Mouse (Mus musculus) Muller cell, postnatal 12 days (primary cell): ENCODE data around the gene Clic4.

Experiments
- DNase-seq: peaks from one replicate; pipeline ENCODE4 v3.0.0-alpha.2; 2015; ENCODE audit errors: inconsistent ontology term

The Clic4 gene

DNA sequence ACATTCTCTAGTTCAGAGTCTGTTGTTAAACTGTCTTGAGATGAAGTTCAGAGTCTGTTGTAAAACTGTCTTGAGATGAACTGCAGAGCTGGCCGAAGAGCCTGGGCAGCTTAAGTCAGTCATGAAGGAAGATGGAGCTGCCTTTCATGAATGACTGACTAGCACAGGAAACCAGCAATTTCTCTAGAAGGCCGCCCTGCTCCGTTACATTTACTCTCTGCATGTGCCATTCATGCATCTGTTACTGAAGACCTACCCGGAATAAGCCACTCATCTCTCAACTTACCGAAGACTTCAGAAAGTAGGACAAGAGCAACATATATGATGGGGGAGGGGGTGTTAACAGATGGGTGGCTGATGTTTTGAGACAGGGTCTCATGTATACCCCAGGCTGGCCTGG lies 40.1 kb downstream of the Clic4 start:
- no peak for DNase-seq

GRCm38 (mm10) chr4:135231543-135231942 lies 41.1 kb downstream of the Clic4 start:
- no peak for DNase-seq

DNA sequence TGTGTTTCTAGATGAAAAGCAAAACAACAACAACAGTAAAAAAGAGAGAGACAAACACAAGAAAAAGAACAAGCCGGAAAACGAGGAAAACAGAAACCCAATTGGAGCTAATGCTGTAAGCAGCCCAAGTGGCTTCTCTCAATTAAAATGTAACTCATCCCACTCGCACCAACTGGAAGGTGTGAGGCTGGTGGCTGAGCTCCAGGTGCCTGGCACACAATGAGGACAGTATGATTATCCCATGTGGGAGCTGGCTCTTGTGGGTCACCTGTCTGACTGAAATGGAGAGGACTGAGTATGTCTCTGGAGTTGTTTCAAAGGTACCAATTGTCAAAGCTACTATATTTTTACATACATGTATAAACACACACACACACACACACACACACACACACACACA lies 41.5 kb downstream of the Clic4 start:
- DNase-seq, result no peak

DNA sequence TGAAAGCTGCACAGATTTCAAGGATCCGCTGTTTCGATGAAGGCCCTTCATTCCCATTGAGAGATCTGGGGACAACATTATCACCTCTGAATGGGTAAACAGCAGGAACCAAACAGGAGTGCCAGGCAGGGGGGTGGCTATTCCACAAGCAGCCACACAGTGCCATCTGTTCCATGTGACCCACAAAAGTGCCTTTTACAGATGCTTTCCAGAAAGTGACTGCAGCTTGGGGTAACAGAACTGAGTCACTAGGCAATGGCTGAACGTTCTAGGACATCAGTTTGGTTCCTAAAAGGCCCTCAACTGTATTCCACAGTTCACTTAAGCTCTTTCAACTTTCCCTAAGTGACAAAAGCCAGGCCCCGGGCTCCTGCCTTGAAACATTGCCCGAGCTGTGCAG lies 42.0 kb downstream of the Clic4 start:
- DNase-seq, result peak; percentile 25

- no peak for DNase-seq
Observed at GRCm38 (mm10) chr4:135229871-135230270, 42.7 kb downstream of the Clic4 start.

DNA sequence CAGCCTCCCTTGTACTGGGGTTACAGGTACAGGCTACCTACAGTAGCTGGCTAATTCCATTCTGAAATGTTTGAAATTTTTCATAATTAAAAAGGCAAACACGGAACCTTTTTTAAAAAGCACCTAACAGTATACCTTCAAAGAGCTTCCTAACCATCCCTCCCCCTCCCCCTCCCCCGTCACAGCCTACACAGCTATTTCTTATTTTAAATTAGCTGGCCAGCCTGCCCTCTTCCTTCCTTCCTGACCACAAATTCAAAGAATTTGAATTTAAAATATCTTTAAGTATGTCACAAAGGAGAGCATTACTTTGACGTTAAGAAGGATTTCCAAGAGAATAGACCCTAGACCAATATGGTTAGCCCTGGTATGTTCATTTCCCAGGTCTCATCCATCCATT lies 44.5 kb downstream of the Clic4 start:
- no peak for DNase-seq

GRCm38 (mm10) chr4:135226008-135226667 lies 46.5 kb downstream of the Clic4 start:
- DNase-seq, result no peak

DNA sequence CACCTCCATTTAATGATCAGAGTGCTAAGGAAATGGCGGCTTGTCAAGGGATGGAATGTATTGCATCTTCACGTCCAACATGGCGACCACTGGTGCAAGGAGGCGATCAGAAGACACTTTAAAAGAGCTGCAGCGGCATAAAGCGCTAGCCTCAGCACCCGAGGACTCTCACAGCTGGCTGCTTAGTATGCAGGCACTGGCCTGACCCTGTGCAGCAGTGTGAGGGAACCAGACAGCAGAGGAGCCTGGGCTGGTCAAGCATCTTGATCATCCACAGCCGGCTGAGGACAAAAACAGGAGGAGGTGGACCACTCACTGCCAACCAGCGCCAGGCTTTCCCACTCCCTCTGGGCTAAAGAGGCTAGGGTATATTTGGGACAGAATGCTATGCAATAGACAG lies 48.8 kb downstream of the Clic4 start:
- no peak for DNase-seq

DNA sequence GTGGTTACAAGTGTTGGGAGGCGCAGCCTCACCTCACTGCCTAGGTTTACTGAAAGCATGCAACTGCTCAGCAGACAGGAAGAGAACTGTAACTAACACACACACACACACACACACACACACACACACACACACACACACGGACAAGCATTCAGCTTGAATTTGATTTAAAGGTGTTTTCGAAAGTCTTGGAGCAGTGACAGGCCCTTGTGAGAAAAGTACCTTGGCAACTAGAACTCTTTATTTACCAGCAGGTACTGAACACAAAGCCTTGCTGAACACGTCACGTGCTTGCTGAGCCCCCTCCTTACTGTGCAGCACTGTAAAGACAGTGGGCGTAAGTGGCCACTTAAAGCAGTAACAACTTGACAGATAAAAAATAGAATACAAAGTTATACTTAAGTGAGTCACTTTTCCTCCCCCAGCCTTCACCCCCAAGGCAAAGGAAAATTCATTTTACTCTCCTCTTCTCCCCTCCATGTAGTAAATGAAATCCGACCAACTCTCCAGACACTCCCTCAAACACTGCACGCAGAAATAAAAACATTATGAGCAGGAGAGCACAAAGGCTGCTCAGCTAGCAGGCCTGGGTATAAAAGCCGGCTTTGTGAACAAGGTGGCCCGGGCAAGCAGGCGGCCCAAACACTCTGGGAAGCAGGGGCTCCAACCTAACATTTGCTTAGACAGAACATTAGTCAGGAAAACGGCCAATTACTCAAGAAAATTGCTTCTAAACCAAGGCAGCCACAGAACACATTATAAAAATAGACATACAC lies 50.8 kb downstream of the Clic4 start:
- DNase-seq, result no peak

GRCm38 (mm10) chr4:135220641-135221040 lies 52.0 kb downstream of the Clic4 start:
- no peak for DNase-seq

DNA sequence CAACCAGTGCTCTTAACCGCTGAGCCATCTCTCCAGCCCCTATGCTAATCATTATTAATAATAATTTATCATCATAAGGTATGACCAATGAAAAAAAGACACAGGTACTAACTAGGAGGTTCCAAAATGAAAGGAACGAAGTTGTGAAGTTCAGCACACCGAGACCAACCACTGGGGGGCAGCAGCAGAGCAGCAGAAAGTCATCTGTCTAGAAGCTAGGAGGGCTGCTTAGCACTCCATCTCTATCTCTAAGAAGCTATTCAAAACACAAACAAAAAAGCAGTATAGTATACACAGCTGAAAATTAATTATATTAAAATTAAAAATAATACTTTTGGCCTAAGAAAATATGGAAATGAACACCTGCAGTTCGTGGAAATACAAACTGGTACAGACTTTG lies 53.0 kb downstream of the Clic4 start:
- DNase-seq, result peak; percentile 42

- DNase-seq, result no peak
Observed at GRCm38 (mm10) chr4:135209846-135210245, 62.8 kb downstream of the Clic4 start.

DNA sequence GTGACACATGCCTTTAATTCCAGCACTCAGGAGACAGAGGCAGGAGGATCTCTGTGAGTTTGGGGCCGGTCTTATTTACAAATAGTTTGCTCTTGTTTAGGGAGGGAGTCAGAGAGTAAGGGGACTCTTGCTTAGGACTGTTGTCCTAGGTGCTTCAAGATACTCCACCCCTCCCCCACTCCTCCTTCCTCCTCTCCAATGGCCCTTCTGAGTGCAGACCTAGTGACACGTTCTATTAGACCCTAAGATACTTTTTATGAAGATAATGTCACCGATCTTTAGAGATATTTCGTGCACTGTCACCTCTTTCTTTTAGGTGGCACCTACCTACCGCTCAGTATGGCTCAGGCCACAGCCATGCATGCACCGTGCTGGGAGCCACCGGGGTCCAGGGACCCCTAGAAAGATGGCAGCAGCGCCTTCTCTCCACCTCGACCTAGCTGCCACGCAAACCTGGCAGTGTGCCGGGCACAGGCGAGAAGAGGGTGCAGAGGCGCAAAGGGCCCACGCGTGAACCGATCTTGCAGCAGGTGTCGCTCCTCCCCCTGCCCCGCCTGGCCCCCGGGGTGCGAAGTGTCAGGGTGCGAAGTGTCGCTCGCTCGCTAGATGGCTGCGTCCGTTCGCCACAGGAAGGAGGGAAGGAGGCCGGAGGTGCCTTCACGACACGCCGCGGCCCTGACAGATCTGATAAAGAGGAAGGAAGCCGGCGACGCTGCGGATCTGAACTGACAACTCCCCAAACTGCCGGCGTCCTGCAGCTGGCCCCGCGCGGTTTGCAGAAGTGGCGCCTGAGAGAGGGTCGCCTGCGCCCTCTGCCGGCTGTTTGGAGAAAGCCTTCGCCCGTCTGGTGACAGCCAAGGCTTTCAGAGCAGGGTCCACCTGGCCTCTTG lies 66.7 kb downstream of the Clic4 start:
- peak; percentile 68 for DNase-seq

DNA sequence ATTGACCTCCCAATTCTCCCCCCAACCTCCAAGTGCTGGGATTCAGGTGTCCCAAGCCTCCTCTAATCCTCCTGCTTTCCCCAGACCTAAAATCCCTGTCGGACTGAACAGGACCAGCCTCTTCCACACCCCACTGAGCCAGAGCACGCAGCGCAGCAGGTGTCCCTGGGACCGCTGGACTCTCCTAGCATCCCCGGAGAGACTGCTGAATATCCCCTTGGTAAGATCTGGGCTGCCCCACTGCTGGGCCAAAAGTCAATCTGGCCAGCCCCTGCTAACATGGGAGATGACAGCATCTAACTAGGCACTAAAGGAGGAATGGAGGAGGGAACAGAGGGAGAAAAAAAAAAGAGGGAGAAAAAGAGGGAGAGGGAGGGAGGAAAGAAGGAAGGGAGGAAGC lies 67.4 kb downstream of the Clic4 start:
- DNase-seq, result no peak

GRCm38 (mm10) chr4:135204666-135205065 lies 67.9 kb downstream of the Clic4 start:
- peak; percentile 30 for DNase-seq

GRCm38 (mm10) chr4:135203806-135204560 lies 68.6 kb downstream of the Clic4 start:
- peak; percentile 17 for DNase-seq

DNA sequence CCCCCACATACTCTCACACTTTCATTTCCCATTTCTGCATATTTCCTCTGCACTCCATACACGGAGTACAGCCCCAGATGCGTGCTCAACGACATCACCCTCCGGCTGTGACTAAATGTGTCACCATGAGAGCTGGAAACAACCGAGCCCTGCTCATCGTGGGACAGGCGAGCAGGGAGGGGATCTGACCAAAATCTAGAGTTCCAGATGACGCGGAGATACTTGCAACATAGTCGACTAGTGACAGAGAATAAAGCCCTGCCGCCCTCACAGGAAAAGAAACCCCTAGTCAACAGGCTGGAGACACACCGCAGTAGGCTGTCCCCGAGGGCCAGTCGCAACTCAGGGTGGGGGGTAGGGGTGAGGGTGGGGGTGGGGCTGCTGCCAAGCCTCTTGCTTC lies 69.3 kb downstream of the Clic4 start:
- peak; percentile 43 for DNase-seq

- no peak for DNase-seq
Observed at GRCm38 (mm10) chr4:135201771-135202170, 70.8 kb downstream of the Clic4 start.

GRCm38 (mm10) chr4:135197857-135198256 lies 74.8 kb downstream of the Clic4 start:
- DNase-seq, result no peak

GRCm38 (mm10) chr4:135192841-135193240 lies 79.8 kb downstream of the Clic4 start:
- DNase-seq, result no peak

- DNase-seq, result peak; percentile 60
Observed at GRCm38 (mm10) chr4:135191604-135192003, 81.0 kb downstream of the Clic4 start.

- DNase-seq, result no peak
Observed at GRCm38 (mm10) chr4:135191185-135191584, 81.4 kb downstream of the Clic4 start.
